Mouse (Mus musculus): ENCODE measurements around the gene Gm20388. TPM values are rescaled to one million over a fixed set of nuclear protein-coding genes. Genes with fewer than 3 reads are reported as not detected.
A peak's percentile ranks its signal among the peaks of the same experiment; 100 is the strongest.

Gm20388 gene
- polyA plus RNA-seq, 1 experiment from 2014 or later, result 7.4 TPM

- Histone ChIP-seq H3K4me3 (replicated peaks; ENCODE audit: low read length) (no peak overlapping the region), H3K27me3 (ENCODE audit: control insufficient read depth, insufficient read depth, low read length) (no peaks in the 10 kb centered on the region), H3K27ac (ENCODE audit: low read length) (no peak overlapping the region), H3K4me2 (ENCODE audit: low read depth, low read length) (no peak overlapping the region), H3K4me1 (ENCODE audit: control insufficient read depth, insufficient read depth, low read length) (no peaks in the 10 kb centered on the region), H3K9me3 (replicated peaks; ENCODE audit: control insufficient read depth, low read length) (no peaks in the 10 kb centered on the region), H3K9ac (ENCODE audit: low read length) (no peak overlapping the region), H3K36me3 (ENCODE audit: control insufficient read depth, insufficient read depth, low read length) (no peaks in the 10 kb centered on the region)
- 81% methylated on average over 8 of the region's 8 CpGs for WGBS
- ATAC-seq (ENCODE audit: insufficient read depth, low FRiP score), result no peak
Measured at GRCm38 (mm10) chr8:121788786-121789185, 1878.1 kb downstream of the Gm20388 start.

GRCm38 (mm10) chr8:121792159-121792558 is 1881.5 kb downstream of the Gm20388 start:
- no peaks in the 10 kb centered on the region for H3K27me3 ChIP-seq (ENCODE audit: control insufficient read depth, insufficient read depth, low read length)
- 68% methylated on average over 7 of the region's 7 CpGs for WGBS

GRCm38 (mm10) chr8:121792627-121793026 is 1882.0 kb downstream of the Gm20388 start:
- H3K27ac ChIP-seq (ENCODE audit: low read length), result peak overlapping the region; percentile 52
- ATAC-seq (ENCODE audit: insufficient read depth, low FRiP score), result no peak
- H3K4me2 ChIP-seq (ENCODE audit: low read depth, low read length), result no peak overlapping the region

More at GRCm38 (mm10) chr8:121792159-121792558, 1881.5 kb downstream of the Gm20388 start:
- H3K9ac ChIP-seq (ENCODE audit: low read length), result no peak overlapping the region
- H3K27ac ChIP-seq (ENCODE audit: low read length), result peak overlapping the region; percentile 52
- H3K9me3 ChIP-seq (replicated peaks; ENCODE audit: control insufficient read depth, low read length), result no peaks in the 10 kb centered on the region
- H3K4me2 ChIP-seq (ENCODE audit: low read depth, low read length), result no peak overlapping the region
- H3K36me3 ChIP-seq (ENCODE audit: control insufficient read depth, insufficient read depth, low read length), result no peaks in the 10 kb centered on the region
- no peaks in the 10 kb centered on the region for H3K4me1 ChIP-seq (ENCODE audit: control insufficient read depth, insufficient read depth, low read length)
- H3K4me3 ChIP-seq (replicated peaks; ENCODE audit: low read length), result no peak overlapping the region
- ATAC-seq (ENCODE audit: insufficient read depth, low FRiP score), result no peak

GRCm38 (mm10) chr8:121794151-121794550 is 1883.5 kb downstream of the Gm20388 start:
- H3K27ac ChIP-seq (ENCODE audit: low read length), result no peak overlapping the region
- no peaks in the 10 kb centered on the region for H3K9me3 ChIP-seq (replicated peaks; ENCODE audit: control insufficient read depth, low read length)
- H3K27me3 ChIP-seq (ENCODE audit: control insufficient read depth, insufficient read depth, low read length), result no peaks in the 10 kb centered on the region
- H3K4me1 ChIP-seq (ENCODE audit: control insufficient read depth, insufficient read depth, low read length), result no peaks in the 10 kb centered on the region
- no peak overlapping the region for H3K9ac ChIP-seq (ENCODE audit: low read length)
- H3K4me2 ChIP-seq (ENCODE audit: low read depth, low read length), result no peak overlapping the region
- 39% methylated on average over 3 of the region's 3 CpGs for WGBS
- H3K4me3 ChIP-seq (replicated peaks; ENCODE audit: low read length), result no peak overlapping the region
- no peaks in the 10 kb centered on the region for H3K36me3 ChIP-seq (ENCODE audit: control insufficient read depth, insufficient read depth, low read length)
- no peak for ATAC-seq (ENCODE audit: insufficient read depth, low FRiP score)

More at GRCm38 (mm10) chr8:121792627-121793026, 1882.0 kb downstream of the Gm20388 start:
- Histone ChIP-seq H3K36me3 (ENCODE audit: control insufficient read depth, insufficient read depth, low read length) (no peaks in the 10 kb centered on the region), H3K9ac (ENCODE audit: low read length) (no peak overlapping the region), H3K4me3 (replicated peaks; ENCODE audit: low read length) (no peak overlapping the region), H3K4me1 (ENCODE audit: control insufficient read depth, insufficient read depth, low read length) (no peaks in the 10 kb centered on the region), H3K9me3 (replicated peaks; ENCODE audit: control insufficient read depth, low read length) (no peaks in the 10 kb centered on the region), H3K27me3 (ENCODE audit: control insufficient read depth, insufficient read depth, low read length) (no peaks in the 10 kb centered on the region)
- WGBS, result 57% methylated on average over 4 of the region's 4 CpGs

- Histone ChIP-seq H3K9ac (ENCODE audit: low read length) (no peak overlapping the region), H3K27ac (ENCODE audit: low read length) (no peak overlapping the region), H3K4me1 (ENCODE audit: control insufficient read depth, insufficient read depth, low read length) (no peaks in the 10 kb centered on the region), H3K4me2 (ENCODE audit: low read depth, low read length) (no peak overlapping the region), H3K27me3 (ENCODE audit: control insufficient read depth, insufficient read depth, low read length) (no peaks in the 10 kb centered on the region), H3K36me3 (ENCODE audit: control insufficient read depth, insufficient read depth, low read length) (no peaks in the 10 kb centered on the region), H3K4me3 (replicated peaks; ENCODE audit: low read length) (no peak overlapping the region), H3K9me3 (replicated peaks; ENCODE audit: control insufficient read depth, low read length) (no peaks in the 10 kb centered on the region)
- 83% methylated on average over 8 of the region's 8 CpGs for WGBS
- ATAC-seq (ENCODE audit: insufficient read depth, low FRiP score), result no peak
Measured at GRCm38 (mm10) chr8:121795461-121795860, 1884.8 kb downstream of the Gm20388 start.

GRCm38 (mm10) chr8:121796406-121796805 is 1885.8 kb downstream of the Gm20388 start:
- Histone ChIP-seq H3K4me2 (ENCODE audit: low read depth, low read length) (no peak overlapping the region), H3K36me3 (ENCODE audit: control insufficient read depth, insufficient read depth, low read length) (no peaks in the 10 kb centered on the region), H3K9ac (ENCODE audit: low read length) (no peak overlapping the region), H3K27ac (ENCODE audit: low read length) (no peak overlapping the region), H3K9me3 (replicated peaks; ENCODE audit: control insufficient read depth, low read length) (no peaks in the 10 kb centered on the region), H3K4me1 (ENCODE audit: control insufficient read depth, insufficient read depth, low read length) (no peaks in the 10 kb centered on the region), H3K4me3 (replicated peaks; ENCODE audit: low read length) (no peak overlapping the region), H3K27me3 (ENCODE audit: control insufficient read depth, insufficient read depth, low read length) (no peaks in the 10 kb centered on the region)
- ATAC-seq (ENCODE audit: insufficient read depth, low FRiP score), result no peak
- 86% methylated on average over 11 of the region's 11 CpGs for WGBS

GRCm38 (mm10) chr8:121798401-121798800 is 1887.8 kb downstream of the Gm20388 start:
- Histone ChIP-seq H3K9ac (ENCODE audit: low read length) (no peak overlapping the region), H3K9me3 (replicated peaks; ENCODE audit: control insufficient read depth, low read length) (no peaks in the 10 kb centered on the region), H3K4me3 (replicated peaks; ENCODE audit: low read length) (no peak overlapping the region), H3K4me2 (ENCODE audit: low read depth, low read length) (no peak overlapping the region), H3K36me3 (ENCODE audit: control insufficient read depth, insufficient read depth, low read length) (no peaks in the 10 kb centered on the region), H3K4me1 (ENCODE audit: control insufficient read depth, insufficient read depth, low read length) (no peaks in the 10 kb centered on the region), H3K27me3 (ENCODE audit: control insufficient read depth, insufficient read depth, low read length) (no peaks in the 10 kb centered on the region), H3K27ac (ENCODE audit: low read length) (no peak overlapping the region)
- 79% methylated on average over 6 of the region's 6 CpGs for WGBS
- ATAC-seq (ENCODE audit: insufficient read depth, low FRiP score), result no peak

- WGBS, result 98% methylated on average over 5 of the region's 5 CpGs
- H3K4me2 ChIP-seq (ENCODE audit: low read depth, low read length), result no peak overlapping the region
- H3K4me1 ChIP-seq (ENCODE audit: control insufficient read depth, insufficient read depth, low read length), result no peaks in the 10 kb centered on the region
- H3K27me3 ChIP-seq (ENCODE audit: control insufficient read depth, insufficient read depth, low read length), result no peaks in the 10 kb centered on the region
- no peaks in the 10 kb centered on the region for H3K36me3 ChIP-seq (ENCODE audit: control insufficient read depth, insufficient read depth, low read length)
- no peak overlapping the region for H3K27ac ChIP-seq (ENCODE audit: low read length)
- H3K4me3 ChIP-seq (replicated peaks; ENCODE audit: low read length), result no peak overlapping the region
- ATAC-seq (ENCODE audit: insufficient read depth, low FRiP score), result no peak
- no peak overlapping the region for H3K9ac ChIP-seq (ENCODE audit: low read length)
- no peaks in the 10 kb centered on the region for H3K9me3 ChIP-seq (replicated peaks; ENCODE audit: control insufficient read depth, low read length)
Measured at GRCm38 (mm10) chr8:121804829-121805228, 1894.2 kb downstream of the Gm20388 start.

GRCm38 (mm10) chr8:121806126-121806525 is 1895.5 kb downstream of the Gm20388 start:
- H3K4me3 ChIP-seq (replicated peaks; ENCODE audit: low read length), result no peak overlapping the region
- no peak overlapping the region for H3K4me2 ChIP-seq (ENCODE audit: low read depth, low read length)
- no peak for ATAC-seq (ENCODE audit: insufficient read depth, low FRiP score)
- no peaks in the 10 kb centered on the region for H3K27me3 ChIP-seq (ENCODE audit: control insufficient read depth, insufficient read depth, low read length)
- no peaks in the 10 kb centered on the region for H3K36me3 ChIP-seq (ENCODE audit: control insufficient read depth, insufficient read depth, low read length)
- no peaks in the 10 kb centered on the region for H3K9me3 ChIP-seq (replicated peaks; ENCODE audit: control insufficient read depth, low read length)
- H3K4me1 ChIP-seq (ENCODE audit: control insufficient read depth, insufficient read depth, low read length), result no peaks in the 10 kb centered on the region
- no peak overlapping the region for H3K9ac ChIP-seq (ENCODE audit: low read length)
- no peak overlapping the region for H3K27ac ChIP-seq (ENCODE audit: low read length)
- 88% methylated on average over 13 of the region's 13 CpGs for WGBS

- H3K27me3 ChIP-seq (ENCODE audit: control insufficient read depth, insufficient read depth, low read length), result no peaks in the 10 kb centered on the region
- no peaks in the 10 kb centered on the region for H3K9me3 ChIP-seq (replicated peaks; ENCODE audit: control insufficient read depth, low read length)
- H3K4me2 ChIP-seq (ENCODE audit: low read depth, low read length), result no peak overlapping the region
- no peak overlapping the region for H3K9ac ChIP-seq (ENCODE audit: low read length)
- H3K36me3 ChIP-seq (ENCODE audit: control insufficient read depth, insufficient read depth, low read length), result peaks cover 6% of the 10 kb centered on the region
- no peak overlapping the region for H3K27ac ChIP-seq (ENCODE audit: low read length)
- WGBS, result 76% methylated on average over 11 of the region's 11 CpGs
- no peak overlapping the region for H3K4me3 ChIP-seq (replicated peaks; ENCODE audit: low read length)
- no peak for ATAC-seq (ENCODE audit: insufficient read depth, low FRiP score)
- H3K4me1 ChIP-seq (ENCODE audit: control insufficient read depth, insufficient read depth, low read length), result no peaks in the 10 kb centered on the region
Measured at GRCm38 (mm10) chr8:121808032-121808431, 1897.4 kb downstream of the Gm20388 start.
